Mouse (Mus musculus) layer of hippocampus, adult 11-12 months (tissue): ENCODE results near the gene Lep.

ENCODE experiments used
- DNase-seq: peaks from one replicate; pipeline ENCODE4 v3.0.0; 2022; ENCODE audit warnings: low spot score

Lep gene

DNA sequence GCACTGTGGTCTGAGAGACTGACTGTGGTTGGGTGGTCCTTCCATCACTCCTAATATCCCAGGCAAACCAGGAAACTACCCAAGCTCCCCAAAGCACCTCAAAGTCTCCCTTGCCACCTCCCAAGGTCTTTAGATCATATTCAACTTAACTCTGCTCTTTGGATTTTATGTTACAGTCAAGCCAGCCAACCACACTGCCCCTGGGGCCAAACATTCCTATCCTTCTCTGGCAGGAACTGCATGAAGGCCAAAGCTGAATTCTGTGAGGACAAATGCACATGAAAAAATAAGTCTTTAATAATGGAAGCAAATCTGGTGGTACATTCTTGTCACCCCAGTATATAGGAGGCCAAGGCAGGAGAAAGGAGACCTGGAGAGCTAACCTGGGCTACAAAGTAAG, 16.0 kb upstream of the Lep start:
- DNase-seq = no peak

DNA sequence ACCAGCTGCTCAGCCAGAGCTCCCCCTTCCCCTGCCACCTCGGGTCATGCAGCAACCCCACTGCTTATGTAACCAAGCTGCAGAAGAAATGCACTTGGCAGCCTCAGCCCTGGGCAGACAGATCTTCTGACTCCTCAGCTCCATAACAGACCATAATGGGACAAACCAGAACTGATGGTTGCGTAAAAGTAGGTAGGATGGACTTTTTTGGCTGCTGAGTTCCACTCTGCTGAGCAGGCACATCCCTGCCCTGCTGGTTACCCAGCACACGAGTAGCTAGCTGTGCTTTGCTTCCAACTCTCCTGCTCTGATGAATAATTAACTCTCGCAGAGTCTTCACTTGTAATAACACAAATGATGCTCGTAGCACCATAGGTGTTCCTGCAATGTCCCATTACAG, 10.1 kb upstream of the Lep start:
- DNase-seq = no peak

DNA sequence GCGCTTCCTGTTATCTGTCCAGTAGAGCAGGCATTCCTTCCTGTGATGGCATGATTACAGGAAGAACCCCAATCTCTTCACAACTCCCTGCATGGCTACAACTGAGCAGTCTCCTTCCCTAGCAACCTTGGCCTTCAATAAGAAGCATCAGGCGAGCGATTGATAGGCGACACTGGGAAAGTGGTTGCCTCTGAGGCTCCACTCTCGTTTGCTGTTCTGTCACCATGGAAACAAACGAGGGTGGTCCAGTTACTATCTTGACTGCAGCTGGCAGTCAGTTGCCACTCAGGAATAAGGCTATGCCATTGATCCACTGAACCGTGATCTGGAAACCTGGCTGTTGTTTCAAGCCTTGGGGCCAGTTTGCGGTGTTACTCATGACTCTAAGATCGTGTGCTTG, 7.8 kb upstream of the Lep start:
- no peak for DNase-seq

DNA sequence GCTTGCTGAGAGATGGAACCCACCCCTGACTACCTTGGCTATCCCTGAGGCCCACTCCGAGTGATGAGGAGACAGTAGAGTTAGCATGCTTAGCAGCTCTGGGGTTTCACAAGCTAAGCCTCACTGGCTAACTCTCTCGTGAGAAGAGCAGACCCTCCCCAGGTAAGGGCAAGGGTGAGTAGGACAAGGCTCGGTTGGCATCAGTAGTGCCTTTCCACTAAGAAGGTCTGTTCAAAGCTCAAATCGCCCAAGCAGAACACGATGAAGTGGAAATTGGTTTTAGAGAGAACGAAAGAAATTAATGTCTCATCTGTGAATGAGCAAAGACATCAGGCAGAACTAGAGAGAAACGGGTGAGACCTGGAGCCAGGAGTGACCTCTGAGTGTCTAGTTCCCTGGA, 6.8 kb upstream of the Lep start:
- no peak for DNase-seq

DNA sequence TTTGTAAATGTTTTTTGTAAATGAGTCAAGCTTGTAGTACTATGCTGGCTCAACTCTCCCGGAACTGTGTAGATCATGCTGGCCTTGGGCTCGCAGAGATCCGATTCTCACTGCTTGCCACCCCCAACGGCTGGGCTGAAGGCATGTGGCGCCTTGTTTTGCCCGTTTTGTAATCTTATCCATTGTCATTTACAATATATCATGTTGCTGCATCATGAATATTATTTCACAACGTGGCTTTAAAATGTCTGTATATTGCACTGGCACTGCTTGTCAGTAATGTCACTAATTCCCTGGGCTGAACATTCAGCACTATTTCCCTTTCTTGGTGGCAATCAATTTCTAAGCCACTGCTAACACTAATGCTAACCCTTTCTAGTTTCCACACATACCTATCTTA, 3.6 kb upstream of the Lep start:
- no peak for DNase-seq

DNA sequence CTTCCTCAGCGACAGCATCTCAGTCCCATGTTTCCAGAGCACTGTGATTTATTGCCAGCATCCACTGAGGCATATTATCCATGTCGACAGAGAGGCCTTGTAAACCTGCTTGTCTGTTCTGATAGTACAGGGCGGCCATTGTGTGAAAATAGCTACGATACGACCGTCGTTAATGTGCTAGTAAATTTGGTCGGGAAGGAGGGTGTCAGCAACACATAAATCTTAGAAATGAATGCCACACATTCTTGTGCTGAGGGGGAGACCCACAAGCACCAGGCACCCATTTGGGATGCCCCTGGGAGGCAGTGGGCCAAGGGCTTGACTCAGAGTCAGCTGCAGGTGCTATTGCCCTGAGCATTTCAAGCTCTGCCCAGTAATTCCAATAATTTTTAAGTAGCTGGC, 6.4 kb downstream of the Lep start:
- DNase-seq = no peak

DNA sequence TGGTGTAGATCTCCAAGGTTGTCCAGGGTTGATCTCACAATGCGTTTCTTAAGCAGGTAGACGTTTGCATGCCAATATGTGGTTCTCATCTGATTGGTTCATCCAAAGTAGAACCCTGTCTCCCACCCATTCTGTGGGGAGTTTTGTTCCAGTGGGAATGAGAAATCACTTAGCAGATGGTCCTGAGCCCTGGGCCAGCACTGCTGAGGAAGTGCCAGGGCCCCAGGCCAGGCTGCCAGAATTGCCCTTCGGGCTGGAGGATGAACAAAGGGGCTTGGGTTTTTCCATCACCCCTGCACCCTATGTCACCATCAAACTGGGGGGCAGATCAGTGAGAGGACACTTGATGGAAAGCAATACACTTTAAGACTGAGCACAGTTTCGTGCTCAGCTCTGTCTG, 12.2 kb downstream of the Lep start:
- no peak for DNase-seq

DNA sequence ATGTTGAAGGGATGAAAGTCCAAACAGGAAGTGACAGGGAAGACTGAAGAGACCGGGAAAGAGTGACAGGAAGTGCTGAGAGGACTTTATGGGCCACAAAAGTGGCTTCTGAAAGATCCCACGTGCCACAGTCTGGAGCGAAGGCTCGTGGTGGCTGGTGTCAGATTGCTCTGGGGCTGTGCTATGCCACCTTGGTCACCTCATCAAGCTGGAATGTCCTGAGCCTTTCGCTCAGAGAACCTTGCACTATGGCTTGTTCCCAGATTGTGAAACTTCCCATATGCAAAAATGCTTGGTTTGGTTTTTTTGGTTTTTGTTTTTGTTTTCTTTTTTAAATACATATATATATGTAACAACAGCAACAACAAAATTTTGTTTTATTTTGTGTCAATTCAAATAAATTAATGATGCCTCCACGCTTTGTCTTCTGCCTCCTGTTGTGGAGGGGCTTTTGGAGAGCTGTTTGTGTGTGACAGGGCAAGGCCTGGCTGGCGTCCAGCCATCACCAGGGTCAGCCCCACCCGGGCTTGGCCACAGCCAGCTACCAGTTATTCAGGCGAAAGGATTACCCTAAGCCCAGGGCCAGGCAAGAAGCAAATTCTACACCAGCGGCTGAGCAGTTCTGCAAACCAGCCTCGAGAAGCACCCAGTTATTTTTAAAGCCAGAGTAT, 13.6 kb downstream of the Lep start:
- DNase-seq = no peak

DNA sequence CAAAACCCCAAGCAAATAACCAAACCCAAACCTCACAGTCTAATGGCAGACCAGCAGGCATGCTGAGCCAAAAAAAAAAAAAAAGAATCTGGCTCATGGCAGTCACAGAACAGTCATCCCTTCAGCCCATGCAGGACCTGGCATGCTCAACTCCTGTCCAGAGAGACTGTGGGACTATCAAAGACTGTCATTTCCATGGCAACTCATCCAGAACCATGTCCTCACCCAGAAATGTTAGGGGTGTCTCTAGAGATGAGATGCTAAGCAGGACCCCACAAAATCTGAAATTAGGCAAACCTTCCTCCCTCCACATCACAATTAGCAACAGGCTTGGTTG, 14.1 kb downstream of the Lep start:
- no peak for DNase-seq

DNA sequence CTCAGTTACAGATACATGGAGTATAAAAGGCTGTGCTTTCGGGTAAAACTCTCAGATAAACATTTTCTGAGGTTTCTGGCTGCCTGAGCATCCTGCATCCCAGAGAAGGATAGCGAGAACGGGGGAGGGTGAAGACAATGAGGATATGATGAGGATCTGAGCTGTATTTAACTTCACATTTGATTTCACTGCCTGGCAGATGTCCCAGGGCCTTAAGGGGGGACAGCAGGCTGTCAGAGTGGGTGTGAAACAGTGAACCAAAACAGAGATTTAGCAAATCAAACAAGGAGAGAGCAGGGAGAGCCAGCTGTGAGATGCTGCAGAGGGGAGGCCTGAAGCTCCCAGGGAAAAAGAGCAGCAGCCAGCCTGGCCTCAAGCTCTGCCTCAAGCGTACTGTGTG, 19.3 kb downstream of the Lep start:
- DNase-seq = peak; percentile 71

DNA sequence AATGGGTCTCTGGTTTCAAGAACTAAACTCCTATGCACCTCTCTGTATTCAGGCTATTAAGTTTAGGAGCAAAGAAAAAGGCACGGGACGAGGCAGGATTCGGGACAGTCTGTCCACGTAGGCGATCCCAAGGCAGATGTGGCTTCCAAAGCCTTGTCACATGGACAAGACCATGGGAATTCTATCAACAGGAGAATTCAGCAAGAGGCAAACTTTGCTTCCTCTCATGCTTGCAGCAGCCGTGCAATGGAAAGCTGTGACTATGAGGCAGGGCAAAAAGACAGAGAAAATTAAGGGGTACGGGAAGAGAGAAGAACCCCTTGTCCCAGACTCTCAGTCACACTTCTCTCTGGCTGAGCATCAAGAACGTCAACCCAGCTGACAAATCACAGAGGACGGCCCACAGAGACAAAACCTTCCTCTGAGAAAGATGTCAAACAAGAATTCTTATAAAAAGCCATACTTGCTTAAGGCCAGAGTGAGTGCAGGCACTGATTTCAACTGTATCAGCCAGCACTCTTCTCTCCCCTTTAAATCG, 21.9 kb downstream of the Lep start:
- DNase-seq = no peak

DNA sequence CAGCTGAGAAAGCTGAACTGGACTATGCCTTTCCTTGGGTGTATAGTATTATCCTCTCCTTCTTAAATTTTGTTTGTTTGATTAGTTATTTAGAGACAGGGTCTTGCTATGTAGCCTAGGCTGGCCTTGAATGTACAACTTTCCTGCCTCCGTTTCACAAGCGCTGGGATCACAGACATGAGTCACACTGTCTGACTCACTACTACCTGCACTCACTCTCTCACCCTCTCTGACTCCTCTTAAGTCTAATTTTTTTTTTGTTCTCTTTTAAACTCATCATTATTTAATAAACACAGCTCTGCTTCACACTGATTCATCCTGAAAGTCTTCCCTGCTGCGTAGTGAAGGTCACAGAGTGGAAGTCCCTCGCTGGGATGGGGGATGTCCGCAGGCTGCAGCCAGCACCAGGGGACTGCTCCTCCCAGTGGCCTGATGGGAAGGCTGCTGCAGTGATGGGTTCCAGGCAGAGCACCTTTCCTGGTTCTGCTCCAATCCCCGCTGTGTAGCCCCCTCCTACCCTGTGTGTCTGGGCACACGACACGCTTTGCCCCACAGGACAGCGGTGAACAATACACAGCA, 22.8 kb downstream of the Lep start:
- no peak for DNase-seq

DNA sequence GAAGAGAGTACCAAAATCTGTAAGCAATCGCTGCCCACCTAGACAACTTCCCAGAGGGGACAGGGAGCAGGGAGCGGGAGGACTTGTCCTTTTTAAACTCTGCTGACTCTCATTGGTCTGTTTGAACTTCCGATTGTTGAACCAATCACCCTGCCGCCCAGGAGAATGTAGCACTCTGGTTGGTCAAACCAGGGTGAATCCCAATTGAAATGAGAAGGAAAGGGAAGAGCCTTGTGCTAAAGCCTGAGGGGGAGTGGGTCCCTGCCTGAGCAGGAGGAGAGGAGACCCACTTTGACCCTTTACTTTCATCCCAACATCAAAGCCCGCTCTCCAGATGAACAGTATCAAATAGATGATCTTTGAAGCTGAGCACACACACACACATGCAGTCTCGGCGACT, 24.4 kb downstream of the Lep start:
- DNase-seq = no peak

DNA sequence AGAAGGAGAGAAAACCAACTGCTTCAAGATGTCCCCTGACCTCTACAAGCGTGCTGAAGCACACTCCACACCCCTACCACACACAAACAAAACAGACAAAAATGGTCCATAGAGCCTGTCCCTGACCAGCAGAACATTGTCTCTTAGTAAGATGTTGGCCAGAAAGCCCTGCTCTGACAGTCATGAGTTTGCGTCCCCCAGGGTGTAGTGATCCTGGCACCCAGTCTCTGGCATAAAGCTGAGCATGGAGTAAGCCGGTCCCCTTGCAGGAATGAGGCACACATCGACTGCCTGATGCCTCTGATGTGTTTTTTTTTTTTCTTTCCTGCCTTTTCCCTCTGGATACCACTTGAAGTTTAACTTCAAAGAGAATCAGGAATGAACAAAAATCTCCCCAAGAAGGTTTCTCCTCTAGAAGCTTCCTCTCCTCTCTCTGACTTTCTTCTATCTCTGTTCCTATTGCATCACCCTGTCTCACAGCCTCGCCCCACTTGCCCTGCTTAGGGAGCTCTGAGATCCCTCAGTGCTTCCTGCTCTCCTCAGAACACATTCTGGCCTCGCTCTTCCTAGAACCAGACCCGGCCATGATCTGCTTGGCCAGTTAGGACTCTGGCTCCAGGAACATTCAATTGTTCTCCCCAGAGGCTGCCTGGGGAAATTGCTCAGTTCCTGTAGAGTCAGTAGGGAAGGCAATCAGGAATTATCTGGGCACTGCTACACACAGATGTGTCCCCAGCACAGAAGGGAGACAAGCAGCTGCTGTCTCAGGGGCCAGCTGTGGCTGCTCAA, 28.1 kb downstream of the Lep start:
- no peak for DNase-seq

DNA sequence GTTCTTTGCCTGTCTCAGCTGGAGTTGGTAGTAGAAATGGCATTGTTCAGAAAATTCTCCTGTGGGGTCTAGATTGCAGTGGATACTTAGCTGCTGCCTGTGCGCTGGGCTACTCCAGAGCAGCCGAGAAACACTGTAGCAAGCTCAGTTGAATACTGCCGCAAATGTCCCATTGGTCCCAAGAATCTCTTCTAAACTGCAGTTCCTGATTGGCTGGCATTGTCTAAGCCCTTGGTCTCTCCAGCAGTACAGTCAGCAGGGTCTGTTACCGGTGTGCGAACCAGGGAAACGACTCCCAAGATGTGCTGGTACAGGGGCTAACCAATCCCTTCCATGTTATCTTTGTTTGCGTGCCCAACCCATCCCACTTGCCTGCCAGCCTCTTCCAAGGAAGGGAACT, 32.2 kb downstream of the Lep start:
- DNase-seq = no peak

DNA sequence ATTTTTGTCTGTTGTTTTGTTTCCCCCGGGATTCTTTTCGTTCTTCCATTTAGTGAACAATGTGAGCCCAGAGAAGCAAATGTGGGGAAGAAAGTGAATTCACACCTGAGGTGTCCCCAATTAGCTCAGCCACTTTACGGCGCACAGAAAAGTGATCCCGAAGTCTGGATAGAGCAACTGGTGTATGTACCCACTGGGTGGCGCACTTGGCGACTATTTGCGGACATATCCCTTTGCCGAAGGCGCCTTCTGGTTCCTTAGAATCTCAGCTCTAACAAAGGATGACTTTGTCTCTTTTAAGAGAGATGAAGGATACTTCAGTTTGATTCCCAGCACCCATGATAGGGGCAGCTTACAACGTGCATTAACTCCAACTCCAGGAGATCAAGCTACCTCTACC, 32.9 kb downstream of the Lep start:
- no peak for DNase-seq

DNA sequence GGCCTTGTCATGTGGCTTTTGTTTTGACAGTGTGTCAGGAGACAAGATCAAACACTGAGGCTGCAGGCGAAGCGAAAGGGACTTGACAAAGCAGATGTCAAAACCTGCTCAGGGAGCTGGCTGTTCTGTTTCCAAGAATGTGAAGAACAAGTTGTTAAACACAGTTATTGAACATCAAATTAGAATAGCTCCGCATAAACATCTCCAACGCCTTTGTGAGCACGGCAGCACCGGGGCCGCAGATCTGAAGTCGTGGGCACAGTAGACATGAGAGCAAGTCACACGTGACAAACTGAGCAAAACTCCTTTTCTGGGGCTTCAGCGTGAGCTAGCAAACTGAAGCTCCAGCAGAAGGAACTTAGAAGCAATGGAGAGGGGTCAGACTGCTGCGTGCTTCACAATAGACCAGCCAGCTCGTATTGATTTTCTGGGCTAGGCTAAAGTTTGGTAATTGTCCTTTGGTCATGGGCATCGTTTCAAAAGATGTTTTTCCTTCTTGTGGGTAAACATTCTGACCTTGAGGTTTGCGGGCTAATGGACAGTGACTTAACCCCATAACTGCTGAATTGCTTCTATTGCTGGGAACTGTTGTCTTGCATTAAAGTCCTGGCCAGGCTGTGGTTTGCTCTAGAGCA, 39.6 kb downstream of the Lep start:
- DNase-seq = peak; percentile 28

DNA sequence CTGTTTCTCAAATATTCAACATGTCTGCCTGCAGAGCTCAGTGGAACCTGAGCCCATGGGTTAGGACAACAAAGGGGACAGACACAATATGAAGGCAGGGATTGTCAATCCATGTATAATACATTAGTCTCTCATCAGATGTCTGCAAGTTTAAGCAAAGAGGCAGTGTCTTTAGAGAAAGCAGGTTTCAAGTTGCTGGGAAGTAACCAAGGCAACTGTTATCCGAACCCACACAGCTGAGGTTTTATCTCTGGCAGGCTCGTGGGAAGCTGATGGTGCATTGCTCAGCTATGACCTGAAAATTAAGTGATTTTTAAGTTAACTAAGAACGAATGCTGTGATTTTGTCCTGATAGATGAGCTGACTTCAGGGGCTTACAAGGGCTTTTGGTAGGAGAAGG, 40.4 kb downstream of the Lep start:
- DNase-seq = peak; percentile 35

DNA sequence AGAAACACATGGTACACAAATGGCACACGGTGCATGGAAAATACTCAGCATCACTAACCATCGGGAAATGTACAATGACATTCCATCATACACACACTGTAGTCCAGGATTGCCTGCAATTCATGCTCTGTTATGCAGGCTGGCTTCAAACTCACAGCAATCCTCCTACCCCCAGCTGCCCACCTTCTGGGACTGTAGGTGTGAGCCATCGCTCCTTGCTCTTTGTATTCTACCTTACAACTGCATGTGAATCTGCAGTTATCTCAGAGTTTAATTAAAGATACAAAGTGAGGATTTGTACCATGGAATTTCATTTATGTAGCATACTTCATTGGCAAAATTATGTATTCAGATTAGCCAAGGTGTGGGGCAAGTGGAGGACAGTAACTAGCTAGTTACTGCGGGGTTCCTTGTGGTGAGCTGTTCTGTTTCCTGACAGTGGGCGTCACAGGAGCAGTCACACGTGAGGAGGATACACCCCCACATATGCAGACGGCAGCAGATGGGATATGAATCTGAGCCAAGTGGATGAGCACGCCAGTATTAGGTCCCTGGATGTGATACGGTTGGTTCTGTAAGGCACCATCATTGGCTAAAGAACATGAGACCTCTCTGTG, 41.3 kb downstream of the Lep start:
- DNase-seq = peak; percentile 58

DNA sequence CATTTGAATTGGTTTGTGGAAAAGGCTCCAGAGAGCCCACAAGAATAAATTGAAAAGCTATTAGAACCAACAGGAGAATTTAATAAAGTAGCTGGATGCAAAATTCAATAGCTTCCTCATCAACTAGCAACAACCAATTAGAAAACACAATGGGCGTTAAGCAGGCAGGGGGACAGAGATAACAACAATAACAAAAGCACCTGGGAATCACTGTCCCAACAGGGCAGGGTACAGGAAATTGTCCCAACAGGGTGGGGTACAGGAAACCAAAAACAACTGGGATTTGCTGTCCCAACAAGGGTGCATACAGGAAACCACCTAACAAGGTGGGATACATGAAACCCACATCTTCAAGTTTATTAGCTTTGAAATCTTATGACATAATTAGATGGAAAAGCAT, 48.4 kb downstream of the Lep start:
- no peak for DNase-seq

DNA sequence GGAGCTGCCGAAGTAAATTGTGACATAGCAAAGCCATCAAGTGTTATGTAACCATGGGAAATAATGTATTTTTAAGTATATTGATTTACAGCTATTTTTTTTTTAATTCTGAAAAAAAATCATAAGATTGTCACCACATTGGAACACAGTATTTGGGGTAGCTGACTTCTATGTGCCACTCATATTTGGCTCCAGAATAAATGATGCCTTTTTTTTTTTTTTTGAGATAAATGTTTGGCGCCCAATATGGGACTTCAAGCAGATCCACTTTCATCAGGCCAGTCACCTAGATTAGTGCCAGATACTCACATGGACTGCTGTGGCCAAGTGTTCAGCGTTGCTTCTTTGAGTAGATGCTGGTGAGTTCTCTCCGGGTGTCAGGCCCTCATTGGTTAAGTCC, 51.5 kb downstream of the Lep start:
- DNase-seq = no peak

DNA sequence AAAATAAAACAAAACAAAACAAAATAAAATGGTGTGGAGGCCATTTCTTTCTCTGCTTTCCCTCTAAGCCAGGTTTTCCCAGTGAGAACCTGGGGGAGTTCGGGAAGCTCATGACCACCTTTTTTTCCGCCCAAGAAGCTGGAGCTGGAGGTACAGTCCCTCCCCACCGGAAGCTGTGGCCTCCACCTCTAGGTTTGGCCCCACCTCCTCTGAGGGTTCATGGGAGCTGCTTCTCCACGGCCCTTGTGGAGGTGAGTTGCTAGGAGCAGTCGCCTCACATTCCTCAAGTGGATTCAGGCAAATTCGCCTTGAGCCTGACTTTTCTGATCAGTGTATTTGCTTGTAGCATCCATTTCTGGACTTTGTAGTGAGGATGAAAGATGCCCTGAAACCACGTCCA, 55.7 kb downstream of the Lep start:
- DNase-seq = no peak
